Mouse (Mus musculus): Measurements from ENCODE around the gene Ezr.
"Not testable (repeated sequence)": the region's sequence is repeated elsewhere in the genome, so short reads cannot be mapped to it uniquely, and the experiment has no call there.

Ezr gene

DNA sequence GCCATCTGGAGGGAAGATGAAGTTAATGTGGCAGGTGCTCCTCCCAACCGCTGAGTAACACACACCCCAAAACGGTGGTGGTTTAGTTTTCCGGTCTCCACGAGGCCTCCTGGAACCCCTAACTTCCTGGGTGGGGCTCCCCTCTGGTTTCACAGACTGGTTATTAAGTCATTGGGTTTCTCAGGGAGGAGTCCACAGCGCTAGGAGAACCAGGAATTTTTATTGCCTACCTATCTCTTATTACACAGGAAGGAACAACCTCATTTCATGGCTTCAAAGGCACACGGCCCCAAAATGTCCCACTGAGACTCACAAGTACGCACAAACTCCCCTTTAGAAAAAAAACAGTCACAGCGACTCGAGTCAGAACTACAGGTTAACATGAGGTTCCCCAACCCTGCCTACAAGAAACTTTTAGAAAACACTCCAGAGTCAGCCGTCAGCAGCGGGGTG, 38.8 kb downstream of the Ezr start:
- no peak for DNase-seq (ENCODE audit: low read depth, low spot score)

DNA sequence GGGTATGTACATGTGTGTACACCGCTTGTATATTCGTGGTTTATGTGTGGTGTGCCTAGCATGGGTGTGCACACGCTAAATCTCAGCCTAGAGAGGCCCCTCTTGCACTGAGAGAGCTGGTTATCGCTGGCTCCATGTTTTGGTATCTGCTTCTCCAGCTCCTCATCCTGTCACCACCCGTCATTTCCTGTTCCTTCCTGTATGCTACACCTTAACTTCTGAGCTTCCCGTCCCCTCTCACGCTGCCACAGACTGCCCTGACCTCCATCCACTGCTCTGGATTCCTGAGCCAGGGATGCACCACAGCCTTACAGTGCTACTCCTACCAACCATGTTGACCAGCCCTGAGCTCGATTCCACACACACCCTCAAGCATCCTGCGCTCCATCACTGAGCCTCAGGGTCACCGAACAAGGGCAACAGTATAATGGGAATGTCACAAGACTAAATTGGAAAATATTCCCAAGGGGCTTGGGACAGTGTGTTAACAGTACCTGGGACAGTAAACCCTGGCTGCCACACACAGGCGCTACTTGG, 39.5 kb downstream of the Ezr start:
- no peak for DNase-seq (ENCODE audit: low read depth, low spot score)

DNA sequence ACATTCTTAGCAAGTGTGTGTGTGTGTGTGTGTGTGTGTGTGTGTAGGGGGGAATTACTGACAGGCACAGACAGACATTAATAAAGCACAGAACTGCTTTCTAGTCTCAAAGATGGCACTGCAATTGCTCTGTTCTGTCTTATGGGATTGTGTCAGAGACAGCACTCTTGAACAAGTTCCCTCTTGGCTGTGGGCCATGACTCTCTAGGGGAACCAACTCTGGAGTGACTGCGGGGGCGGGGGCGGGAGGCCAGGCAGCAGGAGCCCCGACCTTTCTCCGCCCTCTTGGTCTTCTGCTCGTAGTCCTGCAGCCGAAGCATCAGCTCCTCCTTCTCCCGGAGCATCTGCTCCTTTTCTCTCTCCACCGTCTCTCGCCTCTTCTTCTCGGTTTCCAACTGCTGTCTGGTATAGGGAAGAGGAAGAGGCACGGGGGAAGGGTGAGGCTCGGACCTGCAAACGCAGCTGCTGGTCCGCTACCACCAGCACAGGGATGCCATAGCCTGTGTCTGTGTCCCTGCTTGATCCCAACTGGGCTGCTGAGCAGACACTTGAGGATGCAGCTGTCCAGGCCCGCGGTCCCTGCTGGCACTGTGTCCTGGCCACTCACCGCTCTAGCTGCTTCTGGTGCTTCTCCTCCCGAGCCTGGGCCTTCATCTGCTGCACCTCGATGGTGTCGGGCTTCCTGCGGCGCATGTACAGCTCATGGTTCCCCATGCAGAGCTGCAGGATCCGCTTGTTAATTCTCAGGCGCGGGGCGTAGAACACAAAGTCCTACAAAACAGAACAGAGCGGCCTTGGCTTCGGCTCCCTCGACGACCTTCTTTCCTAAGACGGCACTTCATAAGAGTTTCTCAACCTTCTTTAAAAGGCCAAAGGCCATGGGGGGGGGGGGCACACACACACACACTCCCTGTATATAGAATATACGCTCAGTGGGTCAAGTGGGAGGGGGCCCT, 40.2 kb downstream of the Ezr start:
- DNase-seq (ENCODE audit: low read depth, low spot score) = peak; percentile 52

DNA sequence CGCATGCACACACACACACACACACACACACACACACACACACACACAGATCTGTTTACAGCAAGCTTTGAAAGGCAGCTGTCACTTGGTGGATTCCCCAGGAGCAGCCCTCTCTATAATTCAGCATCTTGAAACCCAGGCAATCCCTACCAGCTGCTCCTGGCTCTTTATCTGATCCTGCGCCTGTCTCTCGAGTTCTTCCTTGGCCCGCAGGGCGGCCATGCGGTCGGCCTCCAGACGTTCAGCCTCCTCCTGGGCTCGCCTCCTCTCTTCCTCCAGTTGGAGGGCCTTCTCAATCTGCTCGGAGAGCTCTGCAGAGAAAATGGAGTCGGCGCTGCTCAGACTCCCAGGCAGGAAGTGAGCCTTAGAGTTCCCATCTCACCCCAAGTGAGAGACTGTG, 41.3 kb downstream of the Ezr start:
- DNase-seq (ENCODE audit: low read depth, low spot score) = no peak

DNA sequence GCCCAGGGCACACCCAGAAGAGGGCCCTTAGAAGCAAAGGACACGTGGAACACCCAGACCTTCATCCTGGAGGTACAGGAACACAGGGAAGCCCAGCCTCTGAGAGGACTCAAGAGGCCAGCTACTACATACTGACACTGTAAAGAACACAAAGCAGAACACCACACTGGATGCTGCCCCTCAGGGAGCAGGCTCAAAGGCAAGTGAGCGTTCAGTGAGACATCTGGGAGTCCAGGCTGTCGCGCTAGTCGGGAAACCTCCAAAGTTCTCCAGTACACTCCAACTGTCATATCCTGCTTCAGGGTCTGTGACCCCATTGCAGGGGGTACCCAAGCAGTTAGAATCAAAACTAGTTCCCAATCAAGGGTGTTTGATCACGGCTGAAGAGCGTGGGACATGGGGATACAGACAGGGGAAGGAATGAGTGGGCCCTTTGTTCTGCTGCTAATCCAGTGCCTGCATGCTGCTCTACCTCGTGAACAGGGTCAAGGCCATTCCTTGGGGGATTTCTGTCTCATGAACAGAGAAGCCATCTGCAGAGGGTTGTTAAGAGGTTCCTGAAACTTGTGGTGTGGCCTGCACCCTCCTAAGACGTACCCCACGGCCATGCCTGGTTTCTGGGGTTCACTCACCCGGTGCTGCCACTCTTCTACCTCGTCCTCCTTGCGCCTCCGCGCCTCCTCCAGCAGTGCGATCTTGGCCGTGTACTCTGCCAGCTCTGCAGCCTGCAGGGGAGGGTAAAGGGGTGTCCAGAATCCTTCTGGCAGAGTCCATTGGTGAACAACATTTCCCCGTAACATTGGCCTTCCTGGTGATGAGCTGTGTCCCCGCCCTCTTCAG, 42.0 kb downstream of the Ezr start:
- no peak for DNase-seq (ENCODE audit: low read depth, low spot score)

DNA sequence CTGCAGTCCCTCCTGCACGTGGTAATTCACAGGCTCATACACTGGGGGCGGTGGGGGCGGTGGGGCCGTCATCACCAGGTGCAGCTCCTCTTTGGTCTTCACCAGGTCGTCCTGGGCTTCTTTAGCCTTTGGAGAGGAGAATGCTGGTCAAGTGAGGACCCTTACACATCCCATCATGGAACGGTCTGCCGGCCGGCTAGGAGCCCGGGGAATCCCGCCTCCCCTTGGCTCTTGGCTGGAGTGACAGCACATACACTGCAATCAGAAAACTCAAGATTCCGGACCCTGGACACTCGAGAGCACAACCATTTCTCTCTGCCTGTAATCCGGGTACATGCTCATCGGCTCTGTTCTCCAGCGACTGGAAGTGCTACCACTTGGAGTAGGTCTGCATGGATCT, 42.8 kb downstream of the Ezr start:
- no peak for DNase-seq (ENCODE audit: low read depth, low spot score)

DNA sequence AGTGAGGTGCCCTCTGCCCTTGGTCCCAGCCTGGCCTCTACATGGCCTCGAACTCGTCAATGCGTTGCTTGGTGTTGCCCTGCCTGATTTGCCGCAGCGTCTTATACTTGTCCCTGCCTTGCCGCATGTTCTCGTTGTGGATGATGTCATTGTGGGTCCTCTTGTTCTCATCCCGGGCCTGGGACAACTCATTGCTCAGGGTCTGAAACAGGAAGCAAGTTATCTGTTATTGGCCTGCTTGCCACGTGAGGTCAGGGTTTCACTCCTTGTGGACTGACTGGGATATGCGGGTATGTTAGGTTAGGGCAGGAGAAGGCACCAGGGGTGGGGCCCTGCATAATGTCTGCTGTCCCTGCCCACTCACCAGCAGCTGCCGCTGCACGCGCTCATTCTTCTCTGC, 43.3 kb downstream of the Ezr start:
- no peak for DNase-seq (ENCODE audit: low read depth, low spot score)

DNA sequence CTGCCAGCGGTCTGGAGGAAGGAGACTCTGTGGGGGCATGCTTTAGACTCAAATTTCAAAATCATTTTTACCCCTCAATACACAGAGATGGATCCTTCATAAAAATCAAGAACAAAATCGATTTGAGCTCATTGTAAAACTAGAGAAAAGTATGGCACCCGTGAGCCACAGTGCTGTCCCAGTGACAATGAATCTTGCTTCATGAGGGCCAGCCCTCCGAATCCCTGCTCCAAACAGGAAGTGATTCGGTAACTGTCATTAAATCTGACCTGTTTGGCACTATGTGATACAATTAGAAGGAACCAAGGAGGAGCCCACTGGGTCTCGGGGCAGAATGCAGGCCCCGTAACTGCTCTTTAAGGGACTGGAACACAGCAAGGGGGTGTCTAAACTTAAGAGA, 43.7 kb downstream of the Ezr start:
- DNase-seq (ENCODE audit: low read depth, low spot score) = no peak

DNA sequence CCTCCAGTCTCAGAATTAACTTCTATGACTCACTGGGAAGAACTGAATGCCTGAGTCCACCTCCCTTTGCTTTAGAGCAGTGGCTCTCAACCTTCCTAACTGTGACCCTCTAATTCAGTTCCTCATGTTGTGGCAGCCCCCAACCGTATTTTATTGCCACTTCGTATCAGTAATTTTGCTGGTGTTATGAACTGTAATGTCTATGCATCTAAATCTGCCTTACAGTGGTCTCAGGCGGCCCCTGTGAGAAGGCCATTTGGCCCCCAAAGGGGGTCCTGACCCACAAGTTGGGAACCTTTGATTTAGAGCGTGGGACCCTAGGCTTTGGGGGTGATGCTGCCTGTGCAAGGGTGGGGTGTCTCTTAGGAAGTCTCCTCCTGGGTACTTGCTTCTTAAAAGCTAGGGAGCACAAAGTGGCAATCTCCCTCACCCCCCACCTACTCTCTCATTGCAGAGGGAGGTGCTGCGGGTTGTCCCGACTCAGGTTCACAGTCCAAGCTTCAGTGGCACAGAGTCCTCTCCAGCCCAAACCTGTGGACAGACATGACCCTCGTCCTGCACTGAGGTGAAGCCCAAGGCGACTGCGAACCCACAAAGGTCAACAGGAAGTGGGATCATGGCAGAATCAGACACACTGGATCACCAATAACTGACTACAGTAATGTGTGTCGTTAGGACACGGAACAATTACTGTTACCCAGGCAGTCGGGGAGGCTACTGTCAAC, 45.1 kb downstream of the Ezr start:
- DNase-seq (ENCODE audit: low read depth, low spot score) = no peak

DNA sequence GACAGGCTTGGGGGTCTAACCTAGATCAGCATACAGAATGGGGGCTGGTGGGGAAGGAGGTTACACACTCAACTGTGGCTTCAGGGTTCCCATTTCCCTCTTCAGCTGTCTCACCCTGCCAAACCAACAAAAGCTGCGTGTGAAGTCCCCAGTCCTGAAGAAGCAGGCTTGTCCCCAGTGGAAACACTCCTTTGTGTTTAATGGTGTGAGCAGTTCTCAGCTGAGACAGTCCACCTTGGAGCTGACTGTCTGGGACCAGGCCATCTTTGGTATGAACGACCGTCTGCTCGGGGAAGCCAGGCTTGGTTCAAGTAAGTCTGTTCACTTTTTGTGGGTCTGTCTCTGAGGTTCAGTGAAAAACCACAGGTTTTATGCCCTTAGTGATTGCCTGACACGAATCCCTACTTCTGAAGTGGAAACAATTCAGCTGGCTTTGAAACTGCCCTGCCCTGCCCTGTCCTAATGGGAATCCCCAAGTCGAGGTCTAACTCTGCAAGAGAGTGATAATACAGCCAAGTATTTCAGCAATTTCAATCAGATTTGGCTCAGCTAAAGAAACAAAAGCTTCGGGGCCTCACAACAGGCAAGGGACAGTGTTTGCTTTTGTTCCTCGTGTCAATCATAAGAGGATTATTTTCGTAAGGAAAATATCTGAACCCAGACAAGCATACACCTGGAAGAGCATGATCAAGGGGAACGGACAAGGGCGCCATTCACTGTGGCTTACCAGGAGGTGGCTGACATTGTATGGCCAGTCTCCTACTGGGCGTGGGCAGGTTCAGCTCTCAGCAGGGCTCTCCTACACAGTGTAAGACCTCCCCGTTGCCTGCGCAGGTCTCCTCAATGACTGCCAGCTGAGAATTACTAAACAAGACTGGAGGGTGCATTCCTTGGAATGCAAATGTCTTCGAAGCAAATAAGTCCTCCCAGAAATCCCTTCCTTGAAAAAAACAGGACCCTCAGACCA, 46.0 kb downstream of the Ezr start:
- no peak for DNase-seq (ENCODE audit: low read depth, low spot score)

DNA sequence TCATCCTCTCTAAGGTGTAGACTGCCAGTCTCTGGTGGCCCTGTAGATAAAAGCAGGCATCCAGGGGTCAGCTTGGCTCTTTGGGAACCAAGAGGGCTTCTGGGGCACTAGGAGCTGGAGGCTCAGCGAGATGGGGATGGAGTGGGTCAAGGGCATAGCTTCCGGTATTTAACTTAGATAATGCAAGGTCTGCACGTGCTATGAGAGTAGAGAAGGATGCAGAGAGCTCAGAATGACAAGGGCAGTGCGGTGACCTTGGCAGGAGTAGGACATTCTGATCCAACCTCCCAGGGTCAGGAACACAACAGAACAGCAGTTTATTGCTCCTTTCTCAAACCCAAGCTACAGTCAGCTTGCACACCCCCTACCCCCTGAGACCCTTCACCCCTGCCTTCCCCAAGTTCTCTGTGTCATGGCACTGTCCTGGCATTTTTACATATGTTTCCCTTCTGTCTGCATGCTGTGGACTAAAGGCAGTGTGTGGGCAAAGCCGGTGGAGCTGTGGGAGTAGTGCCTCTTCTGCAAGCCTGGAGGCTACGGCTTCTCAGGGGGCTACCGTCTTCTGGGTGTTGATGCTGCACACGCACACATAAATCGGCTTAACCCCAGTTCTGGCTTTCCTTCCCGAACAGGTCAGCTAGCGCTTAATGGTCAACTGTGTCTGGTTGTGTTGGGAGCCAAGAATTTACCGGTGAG, 47.7 kb downstream of the Ezr start:
- DNase-seq (ENCODE audit: low read depth, low spot score) = no peak

DNA sequence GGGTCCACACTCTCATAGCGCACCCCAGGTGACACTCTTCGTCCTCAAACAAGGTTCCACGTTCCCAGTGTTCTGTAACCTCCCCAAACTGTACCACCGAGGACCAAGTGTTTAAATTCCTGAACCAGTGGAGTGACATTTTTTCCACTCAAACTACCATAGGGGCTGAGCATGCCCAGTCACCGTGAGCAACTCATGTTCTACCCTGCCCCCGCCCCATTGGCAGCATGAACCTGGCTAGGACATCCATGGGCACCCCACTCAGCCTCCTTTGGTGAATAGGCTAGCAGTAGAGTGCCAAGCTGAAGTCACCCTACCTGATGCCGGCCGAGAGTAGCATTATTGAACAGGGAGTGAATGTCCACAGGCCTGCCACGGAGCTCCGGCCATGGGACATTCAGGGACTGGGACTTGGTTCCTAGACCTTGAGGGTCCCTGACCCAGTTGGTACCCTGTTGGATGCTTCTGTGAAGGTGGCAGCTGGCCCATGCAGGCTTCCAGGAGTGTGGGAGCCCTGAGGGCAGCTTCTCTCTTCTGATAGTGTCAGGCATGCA, 49.2 kb downstream of the Ezr start:
- no peak for DNase-seq (ENCODE audit: low read depth, low spot score)

DNA sequence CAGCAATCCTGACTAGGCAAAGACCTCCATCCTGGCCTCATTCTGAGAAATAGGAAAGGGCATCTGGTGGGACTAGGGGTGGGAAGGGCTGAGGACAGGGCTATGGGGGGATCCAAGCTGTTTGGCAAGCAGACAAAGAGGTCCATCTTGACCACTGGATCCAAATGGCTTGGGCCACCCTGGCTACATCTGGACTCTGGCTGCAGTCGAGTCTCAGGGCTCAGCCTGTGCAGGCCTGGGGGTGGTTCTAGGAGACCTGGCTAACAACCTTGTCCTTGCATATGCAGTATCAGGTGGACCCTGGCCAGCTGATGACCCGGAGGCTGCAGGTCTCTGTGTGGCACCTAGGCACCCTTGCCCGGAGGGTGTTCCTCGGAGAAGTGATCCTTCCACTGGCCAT, 49.9 kb downstream of the Ezr start:
- DNase-seq (ENCODE audit: low read depth, low spot score) = no peak

DNA sequence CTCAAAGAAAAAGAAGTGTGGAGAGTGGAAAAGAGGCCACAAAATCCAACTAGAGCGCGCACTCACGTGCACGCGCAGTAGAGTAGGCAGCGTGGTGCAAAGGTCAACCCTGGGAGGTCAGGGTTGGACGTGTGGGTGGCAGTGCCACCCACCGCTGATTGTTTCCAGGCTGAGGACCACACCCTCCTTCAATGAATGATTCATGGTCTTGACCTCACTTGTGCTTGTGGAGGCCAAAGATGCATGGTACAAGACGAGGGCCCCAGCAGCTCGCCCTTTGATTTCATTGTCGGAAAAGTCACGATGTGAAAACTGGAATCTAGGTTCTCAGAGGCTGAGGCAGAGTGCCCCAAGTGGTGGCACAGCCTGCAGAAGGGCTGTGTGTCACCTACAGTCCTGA, 51.0 kb downstream of the Ezr start:
- DNase-seq (ENCODE audit: low read depth, low spot score) = no peak

DNA sequence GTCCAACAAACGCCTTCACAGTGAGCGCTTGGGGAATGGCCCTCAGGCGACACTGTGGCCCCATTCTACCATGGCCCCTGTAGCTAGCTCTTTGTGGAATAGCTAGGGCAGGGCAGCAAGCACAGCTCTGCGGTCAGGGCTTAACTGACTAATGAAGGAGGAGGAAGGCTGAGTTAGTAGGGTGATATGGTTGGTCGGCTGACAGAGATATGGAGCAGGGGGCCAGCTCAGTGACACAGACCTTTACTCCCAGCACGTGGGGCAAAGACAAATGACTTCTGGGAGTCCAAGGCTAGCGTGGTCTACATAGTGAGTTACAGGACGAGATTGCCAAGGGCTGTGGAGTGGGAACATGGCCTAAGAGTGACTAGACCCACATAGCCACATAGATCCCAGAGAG, 51.5 kb downstream of the Ezr start:
- no peak for DNase-seq (ENCODE audit: low read depth, low spot score)

DNA sequence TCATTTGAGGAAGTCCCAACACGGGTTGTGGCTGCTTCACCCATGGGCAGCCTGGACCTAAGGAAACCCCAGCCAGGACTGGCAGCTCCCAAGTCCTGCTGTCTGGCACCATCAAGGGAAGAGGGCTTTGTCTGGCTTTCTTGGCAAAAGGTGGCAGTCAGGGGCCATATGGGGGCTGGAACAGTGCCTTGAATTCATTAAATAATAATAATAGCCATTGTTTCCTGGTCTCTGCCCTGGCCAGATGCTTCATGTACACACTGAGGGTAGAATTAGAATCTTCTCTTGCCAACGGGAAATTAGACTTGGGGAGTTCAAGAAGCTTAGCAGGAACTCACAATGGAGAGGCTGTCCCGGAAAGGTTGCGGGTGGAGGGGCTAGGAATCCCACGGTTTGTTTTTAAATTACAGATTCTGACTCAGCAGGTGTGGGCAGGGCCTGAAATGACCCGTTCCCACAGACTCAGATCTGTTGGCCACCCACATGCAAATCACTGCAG, 53.3 kb downstream of the Ezr start:
- DNase-seq (ENCODE audit: low read depth, low spot score) = peak; percentile 11

DNA sequence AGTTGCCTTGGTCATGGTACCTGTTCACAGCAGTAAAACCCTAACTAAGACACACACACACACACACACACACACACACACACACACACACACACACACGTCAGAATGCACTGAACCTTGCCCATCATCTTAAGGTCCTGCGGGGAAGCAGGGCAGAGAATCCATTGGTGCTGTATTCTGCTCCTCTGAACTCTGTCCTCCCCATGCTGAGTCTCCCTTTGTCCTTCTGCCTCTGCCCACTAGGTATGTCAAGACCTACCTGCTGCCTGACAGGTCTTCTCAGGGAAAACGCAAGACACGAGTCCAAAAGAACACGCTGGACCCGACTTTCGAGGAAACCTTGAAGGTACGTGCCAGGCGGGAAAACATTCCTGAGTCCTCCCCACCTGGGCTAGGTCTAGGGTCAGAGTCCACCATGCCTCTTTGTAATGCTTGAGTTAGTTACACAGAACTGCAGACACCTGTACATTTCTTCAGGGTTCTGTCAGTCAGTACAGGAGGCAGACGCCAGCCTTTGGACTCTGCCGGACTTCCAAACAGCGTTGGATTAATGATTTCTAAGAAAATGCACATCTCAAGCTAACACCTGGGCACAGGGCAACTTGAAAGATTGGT, 54.5 kb downstream of the Ezr start:
- no peak for DNase-seq (ENCODE audit: low read depth, low spot score)

DNA sequence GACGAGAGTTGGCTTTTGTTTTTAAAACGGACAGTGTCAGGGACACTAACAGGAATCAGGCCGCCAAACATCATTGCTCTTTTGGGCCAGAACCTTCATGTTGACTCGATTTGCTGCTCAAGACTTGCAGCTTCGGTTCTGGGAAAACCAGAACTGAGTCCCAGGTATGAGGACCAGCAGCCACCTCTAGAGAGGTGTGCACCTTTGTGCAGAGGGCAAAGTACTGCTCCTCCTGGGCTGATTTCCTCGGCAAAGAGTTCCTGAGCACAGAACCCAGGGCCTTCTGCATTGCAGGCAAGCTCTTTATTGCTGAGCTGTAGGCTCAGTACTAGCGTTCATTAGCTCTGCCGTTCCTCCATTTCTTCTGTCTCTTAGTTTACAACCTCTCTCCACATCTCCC, 68.6 kb downstream of the Ezr start:
- DNase-seq (ENCODE audit: low read depth, low spot score) = not testable (repeated sequence)

DNA sequence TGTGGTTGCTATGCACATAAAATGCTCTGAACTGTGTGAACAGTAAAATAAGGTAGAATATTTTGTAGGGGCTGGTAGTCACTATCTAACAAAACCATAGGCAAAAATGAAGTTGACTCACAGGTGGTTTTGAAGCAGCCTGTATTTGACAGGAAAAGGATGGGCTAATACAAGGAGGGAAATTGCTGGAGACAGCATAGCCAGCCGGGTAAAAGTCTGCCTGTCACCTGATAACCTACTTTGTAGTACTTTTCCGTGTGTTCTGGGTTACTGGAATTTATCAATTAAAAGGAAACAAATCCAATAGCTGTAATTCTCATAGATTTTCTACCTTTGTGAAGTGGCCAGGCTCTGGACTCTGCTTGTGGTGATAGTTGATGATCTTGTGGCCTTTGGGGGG, 69.1 kb downstream of the Ezr start:
- not testable (repeated sequence) for DNase-seq (ENCODE audit: low read depth, low spot score)

All from brain, adult 2 months (tissue).